Mouse (Mus musculus) left cerebral cortex, postnatal 36 days (tissue): ENCODE data around the gene Sptbn1. TPM values are rescaled to one million over a fixed set of nuclear protein-coding genes. Genes with fewer than 3 reads are reported as not detected.
A peak's percentile ranks its signal among the peaks of the same experiment; 100 is the strongest.

ENCODE experiments used
- DNase-seq, 2 experiments: peaks; one replicate each; pipeline ENCODE4 v3.0.0; 2021 to 2022; ENCODE audit warnings: low spot score in 2 of 2, mixed read lengths in 1 of 2
- intact Hi-C: fragments of 180-260 bp; cut with DNase I; formaldehyde crosslinking; loops from one replicate; pipeline ENCODE4 v1.15.1; 2025
- total RNA-seq, 2 experiments: library from RNA; stranded (reverse); gene quantifications; 2 replicates each; pipeline ENCODE4 v1.2.3; 2021

Gene Sptbn1
- total RNA-seq, 2 experiments from 2014 or later = 587 to 631 TPM

GRCm38 (mm10) chr11:30224599-30224998 is 43.4 kb downstream of the Sptbn1 start:
- intact Hi-C loops = no loop called here

GRCm38 (mm10) chr11:30222636-30223035 is 45.3 kb downstream of the Sptbn1 start:
- no peak for DNase-seq
- intact Hi-C loops = no loop called here

More at GRCm38 (mm10) chr11:30224599-30224998, 43.4 kb downstream of the Sptbn1 start:
- DNase-seq = no peak

GRCm38 (mm10) chr11:30221043-30221442 is 46.9 kb downstream of the Sptbn1 start:
- intact Hi-C loops = no loop called here
- no peak for DNase-seq

GRCm38 (mm10) chr11:30218386-30218785 is 49.6 kb downstream of the Sptbn1 start:
- DNase-seq = no peak
- intact Hi-C loops = no loop called here

- no peak for DNase-seq
- intact Hi-C loops = no loop called here
Observed at GRCm38 (mm10) chr11:30217496-30217895, 50.5 kb downstream of the Sptbn1 start.

GRCm38 (mm10) chr11:30211663-30212416 is 56.1 kb downstream of the Sptbn1 start:
- DNase-seq = no peak
- intact Hi-C loops = no loop called here

- DNase-seq = no peak
- intact Hi-C loops = no loop called here
Observed at GRCm38 (mm10) chr11:30211141-30211540, 56.8 kb downstream of the Sptbn1 start.

GRCm38 (mm10) chr11:30210100-30210811 is 57.7 kb downstream of the Sptbn1 start:
- DNase-seq = no peak
- intact Hi-C loops = no loop called here

- intact Hi-C loops = no loop called here
- no peak for DNase-seq
Observed at GRCm38 (mm10) chr11:30209495-30209894, 58.5 kb downstream of the Sptbn1 start.

GRCm38 (mm10) chr11:30204398-30204797 is 63.6 kb downstream of the Sptbn1 start:
- DNase-seq = no peak
- intact Hi-C loops = loop anchor here (5.0 kb wide), 1 partner anchor 47 kb away; no protein-coding TSS in a partner anchor

GRCm38 (mm10) chr11:30200391-30200790 is 67.6 kb downstream of the Sptbn1 start:
- intact Hi-C loops = loop anchor here (5.0 kb wide), 1 partner anchor 43 kb away; no protein-coding TSS in a partner anchor
- no peak for DNase-seq

GRCm38 (mm10) chr11:30198091-30198675 is 69.8 kb downstream of the Sptbn1 start:
- DNase-seq = peak in 1 of 2 experiments; percentile 21
- intact Hi-C loops = no loop called here

GRCm38 (mm10) chr11:30197564-30198090 is 70.3 kb downstream of the Sptbn1 start:
- intact Hi-C loops = no loop called here
- peak in 1 of 2 experiments; percentile 11 for DNase-seq

- no peak for DNase-seq
- intact Hi-C loops = no loop called here
Observed at GRCm38 (mm10) chr11:30196368-30197070, 71.5 kb downstream of the Sptbn1 start.

GRCm38 (mm10) chr11:30195756-30196155 is 72.2 kb downstream of the Sptbn1 start:
- intact Hi-C loops = no loop called here
- no peak for DNase-seq

GRCm38 (mm10) chr11:30194800-30195199 is 73.2 kb downstream of the Sptbn1 start:
- intact Hi-C loops = no loop called here

GRCm38 (mm10) chr11:30190959-30191358 is 77.0 kb downstream of the Sptbn1 start:
- DNase-seq = no peak
- intact Hi-C loops = no loop called here

More at GRCm38 (mm10) chr11:30194800-30195199, 73.2 kb downstream of the Sptbn1 start:
- no peak for DNase-seq

GRCm38 (mm10) chr11:30190119-30190518 is 77.9 kb downstream of the Sptbn1 start:
- DNase-seq = no peak
- intact Hi-C loops = no loop called here

- intact Hi-C loops = no loop called here
- DNase-seq = no peak
Observed at GRCm38 (mm10) chr11:30186902-30187470, 81.0 kb downstream of the Sptbn1 start.
